Mouse (Mus musculus) testis, adult 2 months (tissue): ENCODE measurements around the gene Hoxa10.

Experiments used
- CTCF ChIP-seq: fragments of 200-500 bp; IDR thresholded peaks from 2 replicates; pipeline ENCODE4 v1.5.1; 2012; ENCODE audit warnings: low read depth, mild to moderate bottlenecking, inconsistent platforms, low read length, moderate library complexity; ENCODE audit not compliant: control insufficient read depth, insufficient read depth, insufficient replicate concordance
- POLR2A ChIP-seq: fragments of 200-500 bp; IDR thresholded peaks from 2 replicates; pipeline ENCODE4 v1.6.1; 2012; ENCODE audit warnings: low read depth, mild to moderate bottlenecking, inconsistent platforms, low read length, moderate library complexity; ENCODE audit not compliant: control insufficient read depth

GRCm38 (mm10) chr6:52276382-52276781, 35.7 kb upstream of the Hoxa10 start:
- TF ChIP-seq CTCF, result no peak
- no peak for TF ChIP-seq POLR2A
